In genomic region chr1:176289396-176289795, GRCm38 (mm10) we compare ENCODE assay signal across 15 mouse cellular contexts. TPM values are rescaled to one million over a fixed set of nuclear protein-coding genes. Genes with fewer than 3 reads are reported as not detected.
"Had no signal": no experiment of that assay in that cellular context is flagged by ENCODE, and none has a peak within 500 bp of the region (broad histone marks: within the 10 kb centered on the region; RNA-seq: fewer than 3 reads in every experiment).

No protein-coding gene starts in this region.

- H3K9ac ChIP-seq: hindbrain, embryonic 15.5 days; limb, embryonic 15.5 days; liver, embryonic 12.5 days; lung, embryonic 15.5 days; midbrain, embryonic 12.5 days; neural tube, embryonic 13.5 days; stomach, embryonic 15.5 days had no signal

- H3K27ac ChIP-seq: hindbrain, embryonic 15.5 days; limb, embryonic 15.5 days; liver, embryonic 12.5 days; lung, embryonic 15.5 days; midbrain, embryonic 12.5 days; neural tube, embryonic 13.5 days; stomach, embryonic 15.5 days had no signal

- DNase-seq: layer of hippocampus, adult 9-11 months; layer of hippocampus, postnatal 36 days; lung, postnatal 14 days; retina, postnatal 1 day; right cerebral cortex, postnatal 4 days; spleen, adult 18-20 months; thymus, postnatal 4 days had no signal

- H3K36me3 ChIP-seq: hindbrain, embryonic 15.5 days; limb, embryonic 15.5 days; liver, embryonic 12.5 days; lung, embryonic 15.5 days; midbrain, embryonic 12.5 days; neural tube, embryonic 13.5 days; stomach, embryonic 15.5 days had no signal

- H3K9me3 ChIP-seq: hindbrain, embryonic 15.5 days; limb, embryonic 15.5 days; liver, embryonic 12.5 days; lung, embryonic 15.5 days; midbrain, embryonic 12.5 days; neural tube, embryonic 13.5 days; stomach, embryonic 15.5 days had no signal

- H3K4me2 ChIP-seq: hindbrain, embryonic 15.5 days; limb, embryonic 15.5 days; liver, embryonic 12.5 days; lung, embryonic 15.5 days; midbrain, embryonic 12.5 days; neural tube, embryonic 13.5 days; stomach, embryonic 15.5 days had no signal

- H3K4me3 ChIP-seq: hindbrain, embryonic 15.5 days; limb, embryonic 15.5 days; liver, embryonic 12.5 days; lung, embryonic 15.5 days; midbrain, embryonic 12.5 days; neural tube, embryonic 13.5 days; stomach, embryonic 15.5 days had no signal

- ATAC-seq: liver, embryonic 12.5 days; midbrain, embryonic 16.5 days had no signal

- H3K4me1 ChIP-seq: hindbrain, embryonic 15.5 days; limb, embryonic 15.5 days; liver, embryonic 12.5 days; lung, embryonic 15.5 days; midbrain, embryonic 12.5 days; neural tube, embryonic 13.5 days; stomach, embryonic 15.5 days had no signal

- H3K27me3 ChIP-seq: hindbrain, embryonic 15.5 days; limb, embryonic 15.5 days; liver, embryonic 12.5 days; lung, embryonic 15.5 days; midbrain, embryonic 12.5 days; neural tube, embryonic 13.5 days; stomach, embryonic 15.5 days had no signal

RNA-seq across cellular contexts. Expression of gene Pld5, which starts 14.3 kb away (rescaled TPM):
- polyA plus RNA-seq: liver, embryonic 12.5 days had no signal
